Comparison of ENCODE assay signal across 19 mouse cellular contexts in genomic region chr7:98993395-98993794, GRCm38 (mm10).
DNase-seq lines count a peak whose midpoint lies in the region; ATAC-seq lines count a peak whose summit lies in the region.
"Had no signal": no experiment of that assay in that cellular context is flagged by ENCODE, and none has a peak within 500 bp of the region (broad histone marks: within the 10 kb centered on the region; RNA-seq: fewer than 3 reads in every experiment).

No protein-coding gene starts in this region.

- no peak overlapping the region for H3K4me2 ChIP-seq in heart, embryonic 13.5 days
- H3K4me2 ChIP-seq: heart, embryonic 11.5 days; limb, embryonic 13.5 days; neural tube, embryonic 15.5 days; stomach, embryonic 15.5 days had no signal

- H3K27me3 ChIP-seq in heart, embryonic 13.5 days (replicated peaks), result no peaks in the 10 kb centered on the region
- H3K27me3 ChIP-seq: neural tube, embryonic 15.5 days; stomach, embryonic 15.5 days had no signal

- H3K27ac ChIP-seq in heart, embryonic 13.5 days (replicated peaks), result peak overlapping the region; percentile 32; the same call in 1 of the 2 replicates
- peak overlapping the region; percentile 34 for H3K27ac ChIP-seq in macrophage
- H3K27ac ChIP-seq: limb, embryonic 13.5 days; liver, embryonic 14.5 days; midbrain, embryonic 10.5 days; neural tube, embryonic 15.5 days; stomach, embryonic 15.5 days had no signal

- intact Hi-C loops in heart, postnatal 14 days (cut with DNase I), result no loop called here

- no peak overlapping the region for H3K4me3 ChIP-seq in heart, embryonic 13.5 days
- H3K4me3 ChIP-seq in macrophage (ENCODE audit: inconsistent target), result no peak overlapping the region
- H3K4me3 ChIP-seq: limb, embryonic 13.5 days; midbrain, embryonic 10.5 days; neural tube, embryonic 15.5 days; stomach, embryonic 15.5 days had no signal

- 75% methylated on average over 4 of the region's 4 CpGs for WGBS in heart, embryonic 13.5 days
- 10% methylated on average over 4 of the region's 4 CpGs for WGBS in macrophage (ENCODE audit: missing documents)

- H3K36me3 ChIP-seq in heart, embryonic 13.5 days, result peaks cover 28% of the 10 kb centered on the region
- peaks cover 33% of the 10 kb centered on the region for H3K36me3 ChIP-seq in macrophage (ENCODE audit: inconsistent target)
- H3K36me3 ChIP-seq: midbrain, embryonic 10.5 days; neural tube, embryonic 15.5 days; stomach, embryonic 15.5 days had no signal

- ATAC-seq in heart, embryonic 13.5 days (ENCODE audit: extremely low read depth, insufficient number of reproducible peaks, low FRiP score, low TSS enrichment), result no peak

- H3K79me2 ChIP-seq in macrophage (ENCODE audit: inconsistent target), result peaks cover 54% of the 10 kb centered on the region; the same call in 1 of the 2 replicates

- H3K4me1 ChIP-seq in heart, embryonic 13.5 days, result peaks cover 25% of the 10 kb centered on the region
- H3K4me1 ChIP-seq: neural tube, embryonic 15.5 days; stomach, embryonic 15.5 days had no signal

- H3K9ac ChIP-seq in heart, embryonic 13.5 days, result no peak overlapping the region
- H3K9ac ChIP-seq: limb, embryonic 13.5 days; liver, embryonic 14.5 days; neural tube, embryonic 15.5 days; stomach, embryonic 15.5 days had no signal

- DNase-seq in heart, postnatal 14 days, result no peak
- DNase-seq in T-cell, adult 2 months (ENCODE audit: low spot score), result peak; percentile 39
- peak; percentile 14 to 23 for DNase-seq in thymus, postnatal 10 days (ENCODE audit: low spot score in 2 of 2)
- DNase-seq in right cerebral cortex, postnatal 25 days, result no peak
- DNase-seq in embryo, embryonic 11 days, result no peak
- DNase-seq in adrenal gland, postnatal 36 days, result no peak
- DNase-seq: adrenal gland, adult 8-10 months; cerebellum, adult 18-20 months; gastrocnemius, postnatal 36 days; heart, postnatal 4 days; right cerebral cortex, postnatal 4 days had no signal

- H3K9me3 ChIP-seq in heart, embryonic 13.5 days, result no peaks in the 10 kb centered on the region
- H3K9me3 ChIP-seq: limb, embryonic 13.5 days; midbrain, embryonic 10.5 days; neural tube, embryonic 15.5 days; stomach, embryonic 15.5 days had no signal

Comparison
In these comparisons a context has a peak if more than half of its experiments do, and no peak if none do; other contexts are left out.
1. DNase-seq: peak in T-cell, adult 2 months (single experiment) and thymus, postnatal 10 days (2 of 2); none in heart, postnatal 14 days (0 of 2), right cerebral cortex, postnatal 25 days (single experiment), embryo, embryonic 11 days (single experiment) and adrenal gland, postnatal 36 days (0 of 2).